17 mouse cellular contexts compared by ENCODE assay signal in the genomic region with DNA sequence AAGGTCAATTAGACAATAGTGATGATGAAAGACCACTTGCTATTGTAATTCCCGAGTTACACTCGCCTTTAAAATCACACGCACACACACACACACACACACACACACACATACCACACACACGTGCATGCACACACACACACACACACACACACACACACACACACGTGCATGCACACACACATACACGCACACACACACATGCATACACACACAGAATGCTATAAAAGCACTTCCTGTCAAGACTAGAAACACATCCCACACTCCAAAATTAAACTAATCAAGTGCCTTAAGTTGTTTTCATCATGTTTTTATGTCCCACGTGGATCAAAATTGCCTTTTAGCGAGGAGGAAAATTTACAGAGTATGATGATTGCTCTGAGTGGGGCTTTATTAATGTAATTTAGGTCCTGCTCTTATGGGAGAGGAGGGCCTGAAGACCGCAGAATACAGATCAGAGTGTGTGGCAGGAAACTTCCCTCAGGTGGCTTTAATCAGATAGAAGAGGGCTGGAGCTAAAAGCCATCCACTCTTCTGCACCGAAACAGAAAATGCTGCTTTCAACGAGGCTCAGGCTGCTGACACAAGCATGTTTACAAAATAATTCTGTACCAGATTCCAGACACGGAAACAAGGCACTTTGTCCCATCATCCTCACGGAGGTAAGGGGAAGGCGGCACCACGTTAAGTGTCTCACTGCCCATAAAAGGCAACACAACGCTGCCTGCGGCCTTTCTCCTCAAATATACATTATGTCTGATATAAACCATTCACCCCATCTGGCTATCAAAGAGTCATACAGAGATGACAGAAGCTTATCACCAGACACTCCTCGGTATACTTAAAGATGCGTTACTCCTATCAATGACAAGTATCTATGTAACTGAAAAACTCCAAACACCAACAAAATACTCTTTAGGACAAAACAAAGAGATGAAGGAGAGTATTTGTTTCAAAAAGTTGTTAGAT. TPM values are rescaled to one million over a fixed set of nuclear protein-coding genes. Genes with fewer than 3 reads are reported as not detected.
DNase-seq lines count a peak whose midpoint lies in the region; ATAC-seq and TF ChIP-seq lines count a peak whose summit lies in the region.
"Had no signal": no experiment of that assay in that cellular context is flagged by ENCODE, and none has a peak within 500 bp of the region (broad histone marks: within the 10 kb centered on the region; RNA-seq: fewer than 3 reads in every experiment).

No protein-coding gene starts in this region.

- peak; percentile 20; the same call in 1 of the 2 replicates for ATAC-seq in forebrain, postnatal 0 days
- no peak for ATAC-seq in kidney, embryonic 16.5 days (ENCODE audit: low FRiP score, low TSS enrichment)
- ATAC-seq in intestine, embryonic 16.5 days, result no peak
- ATAC-seq in stomach, embryonic 15.5 days (ENCODE audit: insufficient read depth, low FRiP score, low read depth), result no peak
- no peak for ATAC-seq in megakaryocyte, adult 5-6 weeks (ENCODE audit: poor library complexity, severe bottlenecking)
- ATAC-seq: forebrain, embryonic 14.5 days had no signal

- H3K27me3 ChIP-seq in forebrain, postnatal 0 days (ENCODE audit: insufficient read depth, low read length), result no peaks in the 10 kb centered on the region
- H3K27me3 ChIP-seq in forebrain, embryonic 10.5 days (ENCODE audit: poor library complexity, severe bottlenecking), result no peaks in the 10 kb centered on the region
- H3K27me3 ChIP-seq in kidney, embryonic 16.5 days (ENCODE audit: insufficient read depth, low read length), result no peaks in the 10 kb centered on the region
- H3K27me3 ChIP-seq in intestine, embryonic 16.5 days (replicated peaks; ENCODE audit: control insufficient read depth, insufficient read depth, low read length), result no peaks in the 10 kb centered on the region
- H3K27me3 ChIP-seq in stomach, embryonic 15.5 days (replicated peaks), result no peaks in the 10 kb centered on the region
- H3K27me3 ChIP-seq: hindbrain, embryonic 12.5 days; midbrain, embryonic 12.5 days had no signal

- no peak overlapping the region for H3K4me3 ChIP-seq in forebrain, postnatal 0 days (ENCODE audit: low read depth, low read length)
- no peak overlapping the region for H3K4me3 ChIP-seq in forebrain, embryonic 10.5 days
- no peak overlapping the region for H3K4me3 ChIP-seq in kidney, embryonic 16.5 days (ENCODE audit: low read length)
- H3K4me3 ChIP-seq in intestine, embryonic 16.5 days (ENCODE audit: low read length), result no peak overlapping the region
- H3K4me3 ChIP-seq in stomach, embryonic 15.5 days (replicated peaks), result no peak overlapping the region
- H3K4me3 ChIP-seq: hindbrain, embryonic 12.5 days; midbrain, embryonic 12.5 days had no signal

- no peaks in the 10 kb centered on the region for H3K9me3 ChIP-seq in forebrain, postnatal 0 days (ENCODE audit: low read length)
- no peaks in the 10 kb centered on the region for H3K9me3 ChIP-seq in forebrain, embryonic 10.5 days
- no peaks in the 10 kb centered on the region for H3K9me3 ChIP-seq in kidney, embryonic 16.5 days (ENCODE audit: low read length)
- H3K9me3 ChIP-seq in intestine, embryonic 16.5 days (ENCODE audit: control insufficient read depth, low read length), result no peaks in the 10 kb centered on the region
- no peaks in the 10 kb centered on the region for H3K9me3 ChIP-seq in stomach, embryonic 15.5 days
- H3K9me3 ChIP-seq: G1E; hindbrain, embryonic 12.5 days; midbrain, embryonic 12.5 days had no signal

- intact Hi-C loops in left cerebral cortex, postnatal 4 days (cut with DNase I), result no loop called here

- DNase-seq in forebrain, postnatal 0 days, result no peak
- no peak for DNase-seq in forebrain, embryonic 10.5 days (ENCODE audit: extremely low spot score, low spot score)
- DNase-seq in kidney, adult 8-10 months, result no peak
- no peak for DNase-seq in left cerebral cortex, postnatal 4 days
- DNase-seq: cerebellum, adult 11 months; gastrocnemius, postnatal 10 days; kidney, postnatal 10 days; liver; thymus, adult 2 months had no signal

- TF ChIP-seq CTCF in forebrain, postnatal 0 days (IDR thresholded peaks at IDR 0.05; ENCODE audit: low read depth), result no peak

- H3K9ac ChIP-seq in forebrain, postnatal 0 days, result no peak overlapping the region
- no peak overlapping the region for H3K9ac ChIP-seq in kidney, embryonic 16.5 days (replicated peaks; ENCODE audit: low read length)
- H3K9ac ChIP-seq in intestine, embryonic 16.5 days (ENCODE audit: low read depth, low read length), result 0 out of 2 replicates have a peak overlapping the region, but pooled peaks have one; percentile 7
- H3K9ac ChIP-seq in stomach, embryonic 15.5 days, result no peak overlapping the region
- H3K9ac ChIP-seq: hindbrain, embryonic 12.5 days; midbrain, embryonic 12.5 days had no signal

- no peak overlapping the region for H3K4me2 ChIP-seq in forebrain, postnatal 0 days (ENCODE audit: low read depth)
- H3K4me2 ChIP-seq in kidney, embryonic 16.5 days (replicated peaks; ENCODE audit: low read depth, low read length), result no peak overlapping the region
- H3K4me2 ChIP-seq in intestine, embryonic 16.5 days (ENCODE audit: low read depth, low read length), result no peak overlapping the region
- H3K4me2 ChIP-seq in stomach, embryonic 15.5 days, result no peak overlapping the region
- H3K4me2 ChIP-seq: hindbrain, embryonic 12.5 days; midbrain, embryonic 12.5 days had no signal

- no peak overlapping the region for H3K27ac ChIP-seq in forebrain, postnatal 0 days (ENCODE audit: low read depth, low read length)
- H3K27ac ChIP-seq in forebrain, embryonic 10.5 days, result no peak overlapping the region
- H3K27ac ChIP-seq in kidney, embryonic 16.5 days (ENCODE audit: low read length), result peak overlapping the region; percentile 61
- H3K27ac ChIP-seq in intestine, embryonic 16.5 days (ENCODE audit: low read length), result peak overlapping the region; percentile 53; the same call in 1 of the 2 replicates
- H3K27ac ChIP-seq in stomach, embryonic 15.5 days, result peak overlapping the region; percentile 48; the same call in 1 of the 2 replicates
- H3K27ac ChIP-seq: hindbrain, embryonic 12.5 days; midbrain, embryonic 12.5 days had no signal

- 78% methylated on average over 19 of the region's 19 CpGs for WGBS in forebrain, postnatal 0 days
- 81% methylated on average over 19 of the region's 19 CpGs for WGBS in forebrain, embryonic 10.5 days
- 65% methylated on average over 19 of the region's 19 CpGs for WGBS in kidney, embryonic 16.5 days
- WGBS in intestine, embryonic 16.5 days, result 50% methylated on average over 19 of the region's 19 CpGs
- WGBS in stomach, embryonic 15.5 days, result 52% methylated on average over 19 of the region's 19 CpGs

- H3K4me1 ChIP-seq in forebrain, postnatal 0 days (ENCODE audit: insufficient read depth), result no peaks in the 10 kb centered on the region
- H3K4me1 ChIP-seq in forebrain, embryonic 10.5 days, result peaks cover 4% of the 10 kb centered on the region
- H3K4me1 ChIP-seq in kidney, embryonic 16.5 days (ENCODE audit: insufficient read depth, low read length), result peaks cover 19% of the 10 kb centered on the region
- H3K4me1 ChIP-seq in intestine, embryonic 16.5 days (ENCODE audit: control insufficient read depth, insufficient read depth, low read length), result peaks cover 16% of the 10 kb centered on the region
- H3K4me1 ChIP-seq in stomach, embryonic 15.5 days, result peaks cover 12% of the 10 kb centered on the region; the same call in 1 of the 2 replicates
- H3K4me1 ChIP-seq: midbrain, embryonic 12.5 days had no signal

- H3K36me3 ChIP-seq in forebrain, postnatal 0 days (ENCODE audit: insufficient read depth), result no peaks in the 10 kb centered on the region
- H3K36me3 ChIP-seq in forebrain, embryonic 10.5 days (replicated peaks), result no peaks in the 10 kb centered on the region
- no peaks in the 10 kb centered on the region for H3K36me3 ChIP-seq in kidney, embryonic 16.5 days (ENCODE audit: insufficient read depth, low read length)
- no peaks in the 10 kb centered on the region for H3K36me3 ChIP-seq in intestine, embryonic 16.5 days (ENCODE audit: control insufficient read depth, insufficient read depth, low read length)
- H3K36me3 ChIP-seq in stomach, embryonic 15.5 days, result no peaks in the 10 kb centered on the region
- H3K36me3 ChIP-seq: G1E; hindbrain, embryonic 12.5 days; midbrain, embryonic 12.5 days had no signal

RNA-seq across cellular contexts. Expression of a gene that starts 59.3 kb away (rescaled TPM):
- 0.54 and 1.6 TPM in 2 replicates for total RNA-seq in forebrain, postnatal 0 days (2014; rRNA removed)
- 1.0 and 2.5 TPM in 2 replicates for polyA plus RNA-seq in forebrain, postnatal 0 days (2015; fragmentation: Nextera tagmentation; extraction: Ambion mirVana)
- polyA plus RNA-seq in forebrain, embryonic 10.5 days (2016; fragmentation: Nextera tagmentation; extraction: Ambion mirVana), result 1.3 and 1.6 TPM in 2 replicates
- polyA plus RNA-seq in kidney, embryonic 16.5 days (2015; fragmentation: Nextera tagmentation; extraction: Ambion mirVana), result 9.5 and 9.9 TPM in 2 replicates
- 27.8 and 29.5 TPM in 2 replicates for polyA plus RNA-seq in intestine, embryonic 16.5 days (2015; fragmentation: Nextera tagmentation; extraction: Ambion mirVana)
- polyA plus RNA-seq in stomach, embryonic 15.5 days (2015; fragmentation: Nextera tagmentation; extraction: Ambion mirVana), result 28.0 and 33.2 TPM in 2 replicates
- 1 to 10 TPM; 2.2 to 3.0 TPM for total RNA-seq in left cerebral cortex, postnatal 4 days (2021)
- total RNA-seq in megakaryocyte, adult 5-6 weeks (2015), result 0.04 and 0.05 TPM in 2 replicates
- 0.04 and 0.08 TPM in 2 replicates for total RNA-seq in megakaryocyte, adult 5-6 weeks (2017)
- polyA plus RNA-seq: G1E had no signal

Comparison
In these comparisons a context has a peak if more than half of its experiments do, and no peak if none do; other contexts are left out.
1. H3K27ac ChIP-seq: peak in kidney, embryonic 16.5 days (single experiment), intestine, embryonic 16.5 days (single experiment) and stomach, embryonic 15.5 days (single experiment); none in forebrain, postnatal 0 days (single experiment) and forebrain, embryonic 10.5 days (single experiment).